Mouse (Mus musculus) adipocyte (in vitro differentiated cells): Measurements from ENCODE around the gene Prkce.
A peak's percentile ranks its signal among the peaks of the same experiment; 100 is the strongest.

ENCODE experiments used
- DNase-seq: peaks from one replicate; pipeline ENCODE4 v3.0.0-alpha.2; 2016; ENCODE audit warnings: low spot score

Prkce gene

DNA sequence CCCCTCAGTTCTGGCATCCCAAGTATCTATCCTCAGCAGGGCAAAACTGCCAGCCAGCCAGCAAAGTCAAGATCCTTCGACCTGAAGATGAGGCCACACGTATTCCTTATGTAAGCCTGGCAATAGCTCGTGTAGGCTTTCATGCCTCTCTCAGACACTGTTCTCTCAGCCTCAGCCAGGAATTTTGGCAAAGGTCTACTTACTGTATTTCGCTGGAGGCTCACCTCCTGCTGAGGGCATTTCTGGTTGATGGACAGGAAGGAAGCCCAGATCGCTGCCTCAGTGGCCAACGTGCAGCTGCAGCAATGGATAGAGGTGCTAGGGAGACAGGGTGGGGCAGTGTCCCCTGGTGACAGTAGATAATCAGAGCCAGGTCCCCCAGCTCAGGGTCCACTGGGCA, 413.1 kb downstream of the Prkce start:
- DNase-seq, result no peak

DNA sequence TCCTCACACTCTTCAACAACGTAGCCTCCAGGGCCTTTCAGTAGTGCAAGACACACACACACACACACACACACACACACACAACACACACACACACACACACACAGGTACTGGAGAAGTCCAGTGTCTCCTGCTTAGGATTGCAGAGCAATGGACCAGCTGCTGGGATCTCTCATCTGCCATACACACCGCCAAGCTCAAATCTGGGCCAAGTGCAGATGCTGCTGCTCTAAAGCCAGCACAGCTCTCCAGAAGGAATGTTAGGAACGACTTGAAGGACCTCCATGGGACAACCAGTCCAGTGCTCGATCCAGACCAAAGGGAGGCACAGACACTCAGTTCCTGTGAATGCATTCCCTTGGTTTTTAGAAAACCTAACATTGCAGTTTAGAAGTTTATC, 414.8 kb downstream of the Prkce start:
- DNase-seq, result no peak

DNA sequence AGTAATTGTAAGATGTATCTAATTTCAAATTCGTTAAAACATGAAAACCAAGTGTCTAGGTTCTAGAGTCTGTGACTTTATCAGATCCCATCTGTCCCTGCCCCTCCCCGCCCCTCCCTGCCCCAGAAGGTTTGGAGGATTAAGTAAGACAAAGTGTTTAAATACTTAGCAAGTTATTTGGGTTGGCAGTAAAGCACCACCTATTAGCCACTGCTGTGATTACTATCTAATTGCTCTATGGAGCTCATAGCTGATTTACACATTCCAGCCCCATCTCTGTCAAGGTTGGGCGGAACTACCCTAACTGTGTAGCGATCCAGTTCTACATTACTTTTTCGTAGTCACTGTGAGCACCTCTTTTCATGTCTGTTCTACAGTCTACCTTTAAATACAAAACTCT, 418.9 kb downstream of the Prkce start:
- no peak for DNase-seq

DNA sequence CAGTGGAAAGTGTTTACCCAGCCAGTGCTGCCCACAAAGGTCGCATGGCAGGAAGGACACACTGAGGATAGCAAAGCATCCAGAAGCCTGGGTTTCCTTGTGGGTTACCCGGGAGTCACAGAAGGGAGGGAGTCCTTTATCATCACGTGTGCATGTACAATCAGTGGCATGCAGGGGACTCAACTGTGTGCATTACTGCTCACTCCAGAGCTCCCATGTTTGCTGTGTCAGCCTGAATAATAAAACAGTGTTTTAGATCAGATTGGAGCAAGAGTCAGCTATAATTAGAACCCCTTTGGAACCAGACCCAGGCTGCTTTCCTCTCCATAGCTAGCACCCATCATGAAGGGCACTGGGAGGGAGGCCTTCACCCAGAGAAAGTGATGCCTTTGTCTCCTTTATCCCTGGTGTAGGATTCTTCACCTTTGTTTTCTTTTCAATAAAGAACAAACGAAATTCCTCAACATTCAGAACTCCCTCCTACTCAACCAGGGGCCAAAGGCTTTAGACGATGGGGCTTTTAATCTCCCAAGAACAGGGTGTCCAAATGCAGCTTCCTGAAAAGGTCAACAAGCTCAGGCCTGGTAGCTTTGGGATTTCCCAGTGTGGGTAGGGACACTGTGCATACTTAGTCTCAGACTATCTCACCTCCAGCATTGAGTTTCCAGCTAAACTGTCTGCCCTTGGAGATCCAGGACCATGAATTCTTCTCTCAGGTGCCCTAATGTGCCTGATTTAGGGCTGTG, 421.3 kb downstream of the Prkce start:
- DNase-seq, result no peak

DNA sequence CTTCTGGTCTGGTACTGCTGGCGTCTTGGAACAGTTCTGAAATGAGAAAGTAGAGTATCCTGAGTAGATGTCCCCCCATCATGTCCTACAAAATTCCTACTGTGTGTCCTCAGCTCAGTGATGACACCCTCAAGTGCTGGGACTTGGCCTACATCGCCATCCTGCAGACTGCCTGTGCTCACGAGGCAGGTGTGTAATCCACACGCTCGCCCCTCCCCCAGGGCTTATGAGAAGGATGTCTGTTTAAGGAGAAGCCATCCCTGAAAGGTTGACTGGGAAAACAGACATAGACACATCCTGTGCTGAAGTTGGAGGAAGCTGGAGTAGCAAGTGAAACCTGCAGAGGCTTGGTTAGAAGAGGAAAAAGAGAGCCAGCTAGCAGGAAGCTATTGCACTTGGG, 422.1 kb downstream of the Prkce start:
- DNase-seq, result no peak

DNA sequence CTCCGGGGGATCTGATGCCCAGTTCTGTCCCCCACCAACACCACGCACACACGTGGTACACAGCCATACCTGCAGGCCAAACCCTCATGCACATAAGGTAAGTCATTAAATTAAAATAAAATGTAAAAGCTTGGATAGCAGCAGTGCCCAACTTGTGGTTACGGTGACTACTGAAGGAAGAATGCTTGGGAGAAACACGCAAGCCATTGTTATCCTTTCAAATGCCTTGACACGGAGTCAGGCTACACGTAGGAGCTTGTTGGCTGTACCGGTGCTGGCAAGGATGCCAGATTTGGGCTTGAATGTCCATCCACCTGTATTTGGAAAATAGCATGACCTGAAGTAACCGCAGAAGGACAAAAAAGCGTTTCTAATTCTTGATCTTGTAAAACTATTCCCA, 423.7 kb downstream of the Prkce start:
- no peak for DNase-seq

DNA sequence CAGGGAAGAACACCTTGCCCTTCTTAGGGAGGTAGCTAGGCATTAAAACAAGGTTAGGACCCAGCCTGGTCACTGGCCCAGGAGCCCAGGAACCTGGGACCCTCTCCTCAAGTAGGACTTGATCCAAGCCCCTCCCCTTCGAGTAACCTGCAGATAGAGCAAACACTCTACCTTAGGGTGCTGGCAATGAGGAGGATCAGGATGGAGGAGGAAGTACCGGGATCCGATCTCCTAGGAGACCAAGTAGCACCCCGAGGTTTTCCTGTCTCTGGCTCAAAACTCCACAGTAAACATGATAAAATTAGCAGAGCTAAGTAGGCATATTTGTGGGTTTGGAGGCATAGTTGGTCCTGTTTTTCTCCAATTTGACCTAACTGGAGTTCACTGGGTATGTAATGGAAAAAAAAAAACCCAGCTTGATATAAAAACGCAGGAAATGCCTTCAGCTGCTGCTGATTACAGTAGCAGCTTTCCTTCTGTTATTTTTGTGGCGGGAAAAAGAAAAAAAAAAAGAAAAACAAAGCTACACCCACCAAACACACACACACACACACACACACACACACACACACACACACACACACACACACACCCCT, 425.5 kb downstream of the Prkce start:
- no peak for DNase-seq

DNA sequence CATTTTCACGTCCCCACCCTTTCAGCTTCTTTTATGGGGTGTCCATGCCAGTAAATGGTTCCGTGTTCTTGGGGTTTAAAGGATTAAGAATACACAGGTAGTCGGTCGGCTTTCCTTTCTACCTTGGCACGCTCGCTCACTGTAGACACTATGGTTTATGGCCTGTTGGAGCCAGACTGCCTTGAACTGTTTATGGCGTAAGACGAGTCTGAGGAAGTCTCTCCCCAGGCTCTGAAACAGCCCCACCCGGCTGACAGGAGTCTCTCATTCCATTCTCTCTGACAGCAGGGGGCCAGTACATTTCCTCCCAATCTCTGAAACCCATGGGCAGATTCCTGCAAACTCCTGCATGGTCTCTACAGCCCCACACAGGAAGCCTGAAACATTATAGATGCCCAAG, 427.9 kb downstream of the Prkce start:
- DNase-seq, result no peak

DNA sequence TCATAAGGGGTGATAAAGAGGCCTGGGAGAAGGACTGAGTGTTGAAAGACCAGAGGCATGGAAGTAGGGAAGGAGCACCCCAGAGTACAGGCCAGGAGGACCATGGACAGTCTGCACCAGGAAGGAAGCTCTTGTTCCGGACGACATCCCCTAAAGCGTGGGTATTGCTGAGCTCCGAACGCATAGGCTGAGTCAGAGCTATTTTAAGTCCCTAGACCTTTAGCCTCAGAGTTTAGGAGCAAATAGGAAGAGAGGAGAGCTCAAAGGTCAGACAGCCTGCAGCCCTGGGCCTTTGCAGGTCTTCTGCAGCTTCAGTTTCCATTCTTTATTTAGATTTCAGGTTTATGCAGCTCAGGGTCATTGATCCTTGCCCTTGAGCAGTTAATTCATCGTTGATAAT, 433.5 kb downstream of the Prkce start:
- no peak for DNase-seq

DNA sequence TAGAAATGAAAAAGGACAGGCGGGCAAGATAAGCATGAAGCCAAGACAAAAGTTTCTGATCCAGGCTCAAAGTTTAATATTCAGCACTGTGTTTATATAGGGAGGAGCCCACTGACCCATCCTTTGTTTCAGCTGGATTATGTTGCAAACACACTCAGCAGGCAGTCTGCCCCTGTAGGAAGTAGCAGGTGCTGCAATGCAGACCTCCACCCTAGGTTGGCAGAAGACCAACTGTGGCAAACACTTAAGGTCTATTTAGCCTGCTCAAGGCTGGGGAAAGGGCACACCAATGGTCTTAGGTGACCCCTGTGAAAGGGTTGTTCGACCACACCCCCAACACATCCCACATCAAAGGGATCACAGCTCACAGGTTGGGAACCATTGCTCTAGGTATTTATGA, 434.3 kb downstream of the Prkce start:
- no peak for DNase-seq

DNA sequence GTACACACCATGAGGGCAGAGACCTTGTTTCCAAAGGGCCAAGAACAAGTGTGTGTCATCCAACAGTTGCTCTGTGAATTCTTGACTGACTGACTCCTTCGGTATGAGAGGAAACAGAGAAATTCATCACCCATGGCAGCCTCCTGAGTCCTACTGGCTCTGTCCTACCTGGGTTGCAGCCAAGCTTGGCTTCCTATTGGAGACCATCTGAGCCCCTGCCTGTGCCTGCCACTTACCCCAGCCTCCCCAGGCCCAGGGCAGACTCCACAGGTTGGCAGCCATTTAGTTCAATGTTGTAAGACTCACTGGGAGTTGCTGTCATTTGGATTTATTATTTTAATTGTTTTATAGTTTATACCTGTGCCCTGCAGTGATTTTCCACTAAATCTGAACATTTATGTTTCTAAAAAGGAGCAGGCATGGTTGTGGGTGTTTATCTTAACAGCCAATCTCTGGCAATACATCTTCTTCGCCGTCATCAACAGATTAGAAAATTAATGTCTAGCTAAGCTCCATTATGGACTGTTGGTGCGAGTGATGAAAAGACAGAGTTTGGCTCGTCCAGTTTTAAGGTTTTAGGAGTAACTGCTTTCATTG, 436.4 kb downstream of the Prkce start:
- peak; percentile 26 for DNase-seq

DNA sequence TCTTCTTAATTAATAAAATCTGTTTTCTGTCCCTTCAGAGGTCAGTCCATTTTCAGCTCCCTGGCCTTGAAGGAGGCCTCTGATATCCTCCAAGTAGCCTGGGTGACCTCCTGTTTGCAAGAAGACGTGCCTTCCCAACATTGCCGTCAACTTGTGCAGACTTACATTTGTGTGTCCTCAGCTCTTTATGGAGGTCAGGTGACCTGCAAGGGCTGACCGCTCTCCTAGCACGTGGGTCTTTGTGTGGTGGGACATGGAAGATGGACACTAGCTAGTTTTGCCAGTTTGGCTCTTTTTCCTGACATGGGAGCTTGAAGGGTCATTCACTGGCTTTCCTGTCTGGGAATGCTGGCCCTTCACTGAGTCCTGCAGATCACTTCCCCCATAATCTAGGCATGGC, 440.4 kb downstream of the Prkce start:
- no peak for DNase-seq

DNA sequence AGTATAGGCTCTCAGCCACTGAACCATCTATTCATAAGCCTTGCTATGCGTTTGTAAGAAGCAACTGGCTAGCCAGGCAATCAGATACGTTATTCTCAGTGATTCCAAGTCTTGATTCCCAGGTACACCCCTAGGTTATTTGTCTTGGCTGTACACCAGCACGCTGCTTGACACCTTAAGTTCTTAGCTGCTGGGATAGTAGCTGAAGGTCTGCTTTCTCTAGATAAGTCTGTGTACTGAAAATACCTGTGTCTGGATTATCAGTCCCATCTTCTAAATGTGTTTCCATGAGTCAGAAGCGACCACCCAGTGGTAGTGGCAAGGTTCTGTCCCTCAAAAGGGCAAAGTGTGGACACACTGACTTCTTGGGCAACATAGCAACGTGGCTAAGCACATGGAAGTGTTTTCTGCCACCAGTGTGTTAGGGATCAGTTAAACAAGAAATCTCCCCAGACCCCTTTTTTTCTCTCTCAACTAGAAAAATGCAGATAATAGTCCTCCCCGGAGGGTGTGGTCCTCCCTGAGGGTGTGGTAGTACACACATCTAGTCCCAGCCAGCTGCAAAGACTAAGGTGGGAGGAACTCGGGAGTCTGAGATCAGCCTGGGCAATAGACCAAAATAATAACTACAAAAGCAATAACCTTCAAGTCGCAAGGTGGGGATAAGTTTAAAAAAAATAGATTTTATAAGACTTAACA, 442.8 kb downstream of the Prkce start:
- peak; percentile 11 for DNase-seq

DNA sequence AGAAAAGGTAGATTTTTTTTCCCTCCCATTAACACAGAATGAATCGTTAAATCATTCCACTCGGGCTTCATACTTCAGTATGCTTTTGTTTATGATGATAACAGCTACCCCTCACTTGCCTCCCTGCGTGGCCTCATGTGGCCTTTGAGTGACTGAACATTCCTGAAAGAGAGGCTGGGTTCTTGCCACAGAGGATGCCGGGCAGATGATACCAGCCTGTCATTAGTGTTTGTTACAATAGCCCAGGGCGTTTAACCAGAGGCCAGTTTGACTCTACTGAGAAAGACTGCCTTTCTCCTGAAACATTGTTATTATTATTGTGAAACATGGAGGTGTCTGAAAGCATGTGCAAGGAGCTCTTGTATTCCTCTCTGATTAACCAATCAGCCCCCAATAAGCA, 444.2 kb downstream of the Prkce start:
- no peak for DNase-seq

DNA sequence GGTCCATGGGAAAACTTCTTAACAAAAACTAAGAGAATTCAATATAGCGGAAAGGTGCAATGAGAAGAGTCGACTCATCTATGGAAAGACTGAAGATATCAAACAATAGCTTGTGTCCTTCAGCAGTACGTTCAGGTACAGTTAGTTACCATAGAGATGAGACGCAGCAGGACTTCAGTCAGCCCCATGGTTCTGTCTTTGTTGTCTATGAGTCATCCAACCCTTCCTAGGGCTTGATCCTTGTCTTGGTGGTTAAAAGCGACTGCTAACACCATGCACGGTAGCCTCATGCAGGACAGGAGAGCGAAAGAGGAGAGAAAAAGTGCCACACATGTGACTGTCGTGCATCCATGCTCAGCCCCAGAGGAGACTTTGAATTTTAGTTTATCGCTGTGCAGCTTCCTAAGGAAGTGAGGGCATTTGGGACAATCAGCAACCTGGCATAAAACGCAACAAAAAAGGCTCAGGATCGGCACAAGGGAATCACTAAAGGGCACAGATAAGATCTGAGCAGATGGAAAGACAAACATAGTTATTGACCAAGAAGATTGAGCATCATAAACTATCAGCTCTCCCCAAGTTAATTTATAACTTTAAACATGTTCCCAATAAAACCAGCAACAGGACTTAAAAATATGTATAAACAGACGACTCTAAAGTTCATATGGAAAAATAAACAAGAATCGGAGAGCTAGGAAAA, 448.2 kb downstream of the Prkce start:
- DNase-seq, result no peak

DNA sequence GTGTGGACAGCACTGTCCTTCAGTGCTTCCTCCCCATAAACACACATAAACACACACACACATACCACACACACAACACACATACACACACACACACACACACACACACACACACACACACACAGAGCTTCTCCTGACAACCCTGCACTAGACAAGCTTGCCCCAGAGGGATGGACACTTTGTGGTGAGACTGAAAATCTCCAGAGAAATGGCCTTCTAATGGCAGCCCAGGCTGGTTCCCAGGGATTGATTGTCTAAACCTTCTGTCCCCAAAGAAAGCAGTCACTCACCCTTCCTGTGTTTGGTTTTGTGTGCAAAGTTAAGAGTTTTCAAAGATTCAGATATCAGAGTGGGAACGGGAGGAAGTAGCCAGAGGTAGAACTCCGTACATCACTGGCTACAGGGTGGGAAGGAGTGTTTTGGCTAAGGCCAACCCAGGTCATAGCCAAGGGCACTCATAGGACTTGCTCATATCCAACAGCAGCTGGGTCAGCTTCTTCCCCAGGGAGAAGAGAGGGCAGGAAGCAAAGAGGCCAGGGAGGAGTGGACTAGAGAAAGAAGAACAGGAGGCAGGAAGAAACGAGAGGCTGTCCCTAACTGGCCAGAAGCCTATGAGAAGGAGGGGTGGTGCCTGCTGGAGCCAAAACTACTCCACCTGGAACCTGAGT, 450.1 kb downstream of the Prkce start:
- DNase-seq, result peak; percentile 35

DNA sequence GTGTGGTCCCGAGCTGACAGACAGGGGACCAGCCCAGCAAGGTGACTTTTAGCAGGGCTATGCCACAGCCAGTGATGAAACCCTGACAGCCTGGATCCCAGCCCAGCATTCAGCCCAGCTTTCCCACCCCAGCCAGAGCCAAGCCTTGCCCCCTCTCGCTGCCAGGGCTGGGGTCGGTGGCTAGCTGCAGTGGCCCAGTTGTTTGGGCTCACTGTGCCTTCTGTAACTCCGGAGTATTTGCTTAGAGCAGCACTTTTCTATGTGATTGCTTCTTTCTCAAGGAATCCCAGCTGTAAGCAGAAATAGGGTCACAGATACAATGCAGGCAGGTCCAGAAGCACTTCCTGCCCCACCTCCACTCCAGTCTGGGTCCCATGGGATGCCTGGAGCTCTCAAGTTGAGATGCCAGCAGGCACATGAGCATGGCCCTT, 450.9 kb downstream of the Prkce start:
- peak; percentile 23 for DNase-seq

DNA sequence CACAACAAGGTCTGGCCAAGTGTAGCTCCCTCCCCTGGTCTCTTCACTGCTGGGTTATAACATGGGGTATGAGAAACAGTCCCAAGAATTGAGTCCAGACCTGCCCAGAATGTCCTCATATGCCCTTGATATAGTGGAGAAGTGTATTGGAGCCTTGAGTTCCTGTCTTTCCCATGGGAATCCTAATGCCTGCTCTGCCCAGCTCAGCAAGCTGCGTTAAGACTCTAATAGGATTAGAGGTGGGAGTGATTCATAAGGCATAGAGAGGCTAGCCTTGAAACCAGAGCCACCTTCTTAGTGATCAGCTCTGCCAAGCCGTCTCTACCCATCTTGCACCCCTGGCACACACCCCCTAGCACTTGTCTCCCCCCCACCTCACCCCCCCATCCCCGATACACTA, 455.3 kb downstream of the Prkce start:
- no peak for DNase-seq

DNA sequence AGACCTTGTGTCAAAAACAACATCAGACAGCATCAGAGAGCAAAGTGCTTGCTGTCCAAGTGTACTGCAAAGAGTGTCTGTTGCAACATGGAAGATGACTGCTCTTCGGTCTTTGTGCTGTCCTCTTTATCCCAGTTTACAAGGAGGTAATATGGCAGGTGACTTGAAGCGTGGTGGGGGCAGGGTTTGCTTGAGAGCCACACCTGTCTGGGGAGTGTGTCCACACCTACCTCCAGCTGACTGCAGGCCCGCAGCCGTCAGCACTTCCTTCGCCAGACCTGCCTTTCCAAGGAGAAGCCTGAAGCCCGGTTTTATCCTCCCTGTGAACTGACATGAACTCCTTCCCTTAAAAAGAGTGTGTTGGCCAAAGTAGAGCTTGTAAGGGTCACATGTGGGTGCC, 458.9 kb downstream of the Prkce start:
- no peak for DNase-seq

DNA sequence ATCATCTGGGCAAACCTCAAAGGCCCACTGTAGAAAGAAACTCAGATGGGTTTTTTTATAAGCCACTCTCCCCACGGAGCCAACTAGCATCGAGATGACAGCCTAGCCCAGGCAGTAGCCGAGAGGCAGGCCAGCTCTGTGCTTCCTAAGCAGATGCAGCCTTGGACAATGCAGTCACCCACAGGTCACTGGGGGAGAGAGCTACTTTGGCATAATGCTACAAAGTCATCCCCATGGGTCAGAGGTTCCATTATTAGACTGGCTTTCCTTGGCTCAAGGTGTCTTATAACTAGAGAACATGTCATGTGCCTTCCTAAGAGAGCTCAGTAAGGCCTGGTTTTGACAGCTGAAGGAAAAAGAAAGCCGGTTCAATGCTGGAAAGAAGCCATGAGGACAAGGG, 465.5 kb downstream of the Prkce start:
- DNase-seq, result no peak

DNA sequence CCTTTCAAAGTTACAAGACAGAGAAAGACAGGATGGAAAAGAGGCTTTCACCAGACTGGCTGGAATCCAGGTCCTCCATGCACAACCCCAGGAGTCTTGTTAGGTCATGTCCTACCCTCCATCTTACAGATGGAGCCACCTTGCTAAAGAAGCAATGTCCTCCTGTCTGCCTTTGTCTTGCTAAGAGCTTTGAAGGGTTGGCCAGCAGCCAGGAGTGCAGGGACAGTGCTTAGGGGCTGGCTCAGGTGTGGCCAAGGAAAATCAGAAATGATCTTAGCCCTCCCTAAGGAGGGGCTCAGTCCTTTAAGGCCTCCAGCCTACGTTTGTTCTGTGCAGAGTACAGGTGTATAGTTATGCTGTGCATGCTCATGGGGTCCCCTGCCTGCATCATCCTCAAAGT, 469.7 kb downstream of the Prkce start:
- no peak for DNase-seq

DNA sequence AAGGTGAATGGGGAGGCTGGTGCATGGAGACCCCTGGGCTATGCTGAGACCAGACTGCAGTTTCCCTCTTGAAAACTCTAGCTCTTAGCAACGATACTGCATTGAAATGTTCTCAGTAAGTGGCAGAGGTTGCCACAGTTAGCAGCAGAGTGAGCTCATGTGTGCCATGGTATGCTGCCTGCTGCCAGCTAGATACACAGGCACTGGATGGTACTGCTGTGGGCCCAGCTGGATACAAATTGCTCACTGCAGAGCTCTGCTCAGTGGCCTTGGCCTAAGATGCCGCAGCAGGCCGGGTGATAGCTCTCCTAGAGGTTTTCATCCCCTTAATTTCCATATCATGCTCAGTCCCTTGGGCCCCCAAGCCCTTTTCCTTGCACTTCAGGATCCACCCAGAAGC, 471.7 kb downstream of the Prkce start:
- no peak for DNase-seq
